Mouse (Mus musculus) liver, postnatal 0 days (tissue): ENCODE measurements around the gene Otulin. TPM values are rescaled to one million over a fixed set of nuclear protein-coding genes. Genes with fewer than 3 reads are reported as not detected.
A peak's percentile ranks its signal among the peaks of the same experiment; 100 is the strongest.

Experiments used
- ATAC-seq: fragments of 200-750 bp; cut with Nextera tagmentation; 2 replicates; pipeline ENCODE4 v1.8.0; 2017; ENCODE audit warnings: mild to moderate bottlenecking, moderate library complexity
- DNase-seq: peaks from one replicate; pipeline ENCODE4 v3.0.0-alpha.2; 2016
- H3K27ac ChIP-seq: fragments of 300-500 bp; sonication (generic); 2 replicates; pipeline ENCODE4 v1.5.1; 2014; ENCODE audit warnings: antibody characterized with exemption, moderate library complexity, mild to moderate bottlenecking, low read depth
- H3K27me3 ChIP-seq: fragments of 300-500 bp; sonication (generic); 2 replicates; pipeline ENCODE4 v1.6.1; 2014; ENCODE audit warnings: low read length, control low read depth, mixed read lengths; ENCODE audit not compliant: insufficient read depth
- H3K36me3 ChIP-seq: fragments of 300-500 bp; sonication (generic); replicated peaks from 2 replicates; pipeline ENCODE4 v1.6.1; 2014; ENCODE audit warnings: mild to moderate bottlenecking, control low read depth, low read length, moderate library complexity, mixed read lengths; ENCODE audit not compliant: insufficient read depth
- H3K4me1 ChIP-seq: fragments of 300-500 bp; sonication (generic); 2 replicates; pipeline ENCODE4 v1.6.1; 2014; ENCODE audit warnings: antibody characterized with exemption, mild to moderate bottlenecking, control low read depth; ENCODE audit not compliant: insufficient read depth
- H3K4me2 ChIP-seq: fragments of 300-500 bp; sonication (generic); 2 replicates; pipeline ENCODE4 v1.6.1; 2014; ENCODE audit warnings: low read depth, mild to moderate bottlenecking, low read length, moderate library complexity, mixed read lengths
- H3K4me3 ChIP-seq: fragments of 300-500 bp; sonication (generic); 2 replicates; pipeline ENCODE4 v1.5.1; 2014; ENCODE audit warnings: low read depth, low read length
- H3K9ac ChIP-seq: fragments of 300-500 bp; sonication (generic); replicated peaks from 2 replicates; pipeline ENCODE4 v1.6.1; 2014; ENCODE audit warnings: mild to moderate bottlenecking, moderate library complexity
- H3K9me3 ChIP-seq: fragments of 300-500 bp; sonication (generic); 2 replicates; pipeline ENCODE4 v1.6.1; 2016; ENCODE audit warnings: mild to moderate bottlenecking, control low read depth, low read length, mixed read lengths
- CTCF ChIP-seq: sonication (generic); IDR thresholded peaks from 2 replicates; pipeline ENCODE4 v1.5.1; 2016; ENCODE audit warnings: antibody characterized with exemption, low read depth
- EP300 ChIP-seq: IDR thresholded peaks from 2 replicates; pipeline ENCODE4 v1.6.1; 2016; ENCODE audit warnings: antibody characterized with exemption, low read depth, mild to moderate bottlenecking
- WGBS: fragments of 180-500 bp; shearing (Covaris S2); extraction: QIAGEN DNeasy Blood & Tissue Kit; methylation state at CpG from one replicate; pipeline ENCODE4 v1.1.7; 2014; ENCODE audit not compliant: insufficient replicate concordance; 5-methylcytosine and 5-hydroxymethylcytosine counted together
- polyA plus RNA-seq: library from polyadenylated mRNA; unstranded; fragments of >200 nt; fragmentation: Nextera tagmentation; extraction: Ambion mirVana; gene quantifications from 2 replicates; pipeline ENCODE4 v1.2.1, GENCODE M21; 2015

Otulin gene
- polyA plus RNA-seq, 1 experiment from 2014 or later, result 20.8 TPM

- Histone ChIP-seq H3K9me3 (no peaks in the 10 kb centered on the region), H3K27me3 (no peaks in the 10 kb centered on the region), H3K4me1 (0 out of 2 replicates have a peak, but pooled peaks cover under 1% of the 10 kb centered on the region), H3K36me3 (no peaks in the 10 kb centered on the region), H3K9ac (no peak overlapping the region), H3K4me3 (no peak overlapping the region), H3K4me2 (no peak overlapping the region), H3K27ac (no peak overlapping the region)
- TF ChIP-seq EP300 (no peak), CTCF (no peak)
- WGBS, result 71% methylated on average over 7 of the region's 7 CpGs
- 0 out of 2 replicates have a peak, but pooled peaks have one; percentile 17 for ATAC-seq
- no peak for DNase-seq
These were observed 110.6 kb downstream of the Otulin start for GRCm38 (mm10) chr15:27519857-27520256.

- ATAC-seq, result no peak
- H3K4me3 ChIP-seq, result no peak overlapping the region
- no peak for DNase-seq
- no peaks in the 10 kb centered on the region for H3K9me3 ChIP-seq
- no peaks in the 10 kb centered on the region for H3K36me3 ChIP-seq
- no peak overlapping the region for H3K4me2 ChIP-seq
- no peak overlapping the region for H3K9ac ChIP-seq
- no peaks in the 10 kb centered on the region for H3K27me3 ChIP-seq
- 36% methylated on average over 8 of the region's 8 CpGs for WGBS
- H3K27ac ChIP-seq, result no peak overlapping the region
- TF ChIP-seq EP300 (no peak), CTCF (no peak)
- no peaks in the 10 kb centered on the region for H3K4me1 ChIP-seq
These were observed 112.5 kb downstream of the Otulin start for GRCm38 (mm10) chr15:27518026-27518425.

GRCm38 (mm10) chr15:27516927-27517326, 113.6 kb downstream of the Otulin start:
- H3K27me3 ChIP-seq, result no peaks in the 10 kb centered on the region
- H3K36me3 ChIP-seq, result no peaks in the 10 kb centered on the region
- H3K9ac ChIP-seq, result no peak overlapping the region
- H3K4me3 ChIP-seq, result no peak overlapping the region
- 80% methylated on average over 1 of the region's 1 CpGs for WGBS
- H3K4me2 ChIP-seq, result no peak overlapping the region
- DNase-seq (no peak), ATAC-seq (no peak)
- no peaks in the 10 kb centered on the region for H3K4me1 ChIP-seq
- no peak overlapping the region for H3K27ac ChIP-seq
- H3K9me3 ChIP-seq, result no peaks in the 10 kb centered on the region
- TF ChIP-seq EP300 (no peak), CTCF (no peak)

- TF ChIP-seq CTCF, result no peak
- no peak for TF ChIP-seq EP300
- no peaks in the 10 kb centered on the region for H3K27me3 ChIP-seq
- ATAC-seq, result no peak
- DNase-seq, result no peak
- no peak overlapping the region for H3K9ac ChIP-seq
- no peak overlapping the region for H3K27ac ChIP-seq
- no peak overlapping the region for H3K4me2 ChIP-seq
- H3K4me1 ChIP-seq, result peaks cover 19% of the 10 kb centered on the region
- 93% methylated on average over 17 of the region's 17 CpGs for WGBS
- no peaks in the 10 kb centered on the region for H3K36me3 ChIP-seq
- no peak overlapping the region for H3K4me3 ChIP-seq
- H3K9me3 ChIP-seq, result no peaks in the 10 kb centered on the region
These were observed 121.5 kb downstream of the Otulin start for GRCm38 (mm10) chr15:27508982-27509381.

- Histone ChIP-seq H3K27me3 (no peaks in the 10 kb centered on the region), H3K4me1 (peaks cover 22% of the 10 kb centered on the region), H3K9ac (no peak overlapping the region), H3K4me3 (no peak overlapping the region), H3K9me3 (no peaks in the 10 kb centered on the region), H3K27ac (no peak overlapping the region), H3K36me3 (no peaks in the 10 kb centered on the region), H3K4me2 (no peak overlapping the region)
- TF ChIP-seq CTCF, result no peak
- no peak for TF ChIP-seq EP300
- ATAC-seq (no peak), DNase-seq (no peak)
- WGBS, result 91% methylated on average over 7 of the region's 7 CpGs
These were observed 122.3 kb downstream of the Otulin start for GRCm38 (mm10) chr15:27508169-27508568.

- DNase-seq (no peak), ATAC-seq (no peak)
- H3K4me2 ChIP-seq, result no peak overlapping the region
- H3K27ac ChIP-seq, result no peak overlapping the region
- H3K9me3 ChIP-seq, result no peaks in the 10 kb centered on the region
- no peak overlapping the region for H3K9ac ChIP-seq
- no peaks in the 10 kb centered on the region for H3K27me3 ChIP-seq
- H3K36me3 ChIP-seq, result no peaks in the 10 kb centered on the region
- no peak for TF ChIP-seq CTCF
- TF ChIP-seq EP300, result no peak
- no peak overlapping the region for H3K4me3 ChIP-seq
- 84% methylated on average over 15 of the region's 15 CpGs for WGBS
- peaks cover 25% of the 10 kb centered on the region for H3K4me1 ChIP-seq
These were observed 123.4 kb downstream of the Otulin start for GRCm38 (mm10) chr15:27506893-27507596.
